Mouse (Mus musculus) embryonic fibroblast, embryonic 13.5 days (primary cell): Measurements from ENCODE around the gene Tma7. TPM values are rescaled to one million over a fixed set of nuclear protein-coding genes. Genes with fewer than 3 reads are reported as not detected.

Source experiments
- H3K27ac ChIP-seq: 2 replicates; pipeline ENCODE4 v1.5.1; 2012; ENCODE audit warnings: low read length, control low read depth, inconsistent platforms; ENCODE audit not compliant: insufficient read depth
- H3K4me1 ChIP-seq: 2 replicates; pipeline ENCODE4 v1.6.1; 2011; ENCODE audit warnings: low read length; ENCODE audit not compliant: control insufficient read depth, insufficient read depth
- H3K4me3 ChIP-seq: 2 replicates; pipeline ENCODE4 v1.5.1; 2011; ENCODE audit warnings: mild to moderate bottlenecking, control low read depth, low read length; ENCODE audit not compliant: insufficient read depth
- CTCF ChIP-seq: IDR thresholded peaks from 2 replicates; pipeline ENCODE4 v1.5.1; 2011; ENCODE audit warnings: mild to moderate bottlenecking, control low read depth, low read length, moderate library complexity, borderline replicate concordance; ENCODE audit not compliant: insufficient read depth
- POLR2A ChIP-seq: IDR thresholded peaks from 2 replicates; pipeline ENCODE4 v1.6.1; 2011; ENCODE audit warnings: low read depth, mild to moderate bottlenecking, control low read depth, low read length, moderate library complexity
- polyA plus RNA-seq: library from polyadenylated mRNA; stranded (reverse); fragments of >200 nt; gene quantifications from 2 replicates; pipeline ENCODE4 v1.2.4, GENCODE M21; 2011; ENCODE audit warnings: low read depth; ENCODE audit not compliant: missing spikeins, insufficient read length

Tma7 gene
- polyA plus RNA-seq, 1 experiment: 552 TPM

DNA sequence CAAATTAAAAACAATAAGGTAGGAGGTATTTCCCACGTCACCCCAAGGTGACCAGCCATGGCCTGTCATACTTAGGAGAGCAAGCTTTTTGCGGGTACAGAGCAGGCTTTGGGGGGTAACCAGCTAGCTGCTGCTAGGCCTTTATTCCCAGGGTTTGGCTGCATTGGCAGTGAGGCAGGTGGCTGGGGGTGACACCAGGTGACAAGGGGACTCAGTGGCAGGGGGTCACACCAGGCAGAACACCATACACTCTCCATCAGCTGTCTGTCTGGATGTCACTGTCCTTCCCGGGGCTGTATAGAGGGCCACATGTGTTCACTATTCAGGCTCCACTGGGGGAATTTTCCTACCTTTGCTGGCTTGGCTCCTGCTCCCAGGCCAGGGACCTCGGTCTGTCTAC is 25.5 kb downstream of the Tma7 start:
- TF ChIP-seq POLR2A (no peak), CTCF (no peak)
- Histone ChIP-seq H3K4me3 (no peak overlapping the region), H3K4me1 (peaks cover 15% of the 10 kb centered on the region), H3K27ac (no peak overlapping the region)

DNA sequence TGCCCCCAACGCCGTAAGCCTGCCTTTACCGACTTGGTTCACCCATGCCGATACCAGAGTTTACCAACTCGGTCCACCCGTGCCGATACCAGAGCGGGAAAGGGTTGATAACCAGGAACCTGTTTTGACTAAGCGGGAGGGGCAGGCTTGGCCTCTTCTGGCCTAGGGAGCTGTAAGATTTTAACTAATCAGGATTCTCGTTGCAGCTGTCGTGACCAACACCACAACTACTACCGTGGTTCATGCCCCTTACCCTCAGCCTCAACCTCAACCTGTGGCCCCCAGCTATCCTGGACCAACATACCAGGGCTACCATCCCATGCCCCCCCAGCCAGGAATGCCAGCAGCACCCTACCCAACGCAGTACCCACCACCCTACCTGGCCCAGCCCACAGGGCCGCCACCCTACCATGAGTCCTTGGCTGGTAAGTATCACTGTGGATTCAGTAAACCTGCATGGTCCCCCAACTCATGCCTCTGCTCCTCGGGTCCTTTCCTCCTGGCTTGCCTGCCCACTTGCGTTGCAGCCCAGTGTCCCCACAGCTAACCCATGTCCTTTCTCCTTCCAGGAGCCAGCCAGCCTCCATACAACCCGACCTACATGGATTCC is 26.2 kb downstream of the Tma7 start:
- H3K4me3 ChIP-seq: no peak overlapping the region
- TF ChIP-seq CTCF (no peak), POLR2A (no peak)
- peaks cover 15% of the 10 kb centered on the region for H3K4me1 ChIP-seq
- H3K27ac ChIP-seq: no peak overlapping the region

DNA sequence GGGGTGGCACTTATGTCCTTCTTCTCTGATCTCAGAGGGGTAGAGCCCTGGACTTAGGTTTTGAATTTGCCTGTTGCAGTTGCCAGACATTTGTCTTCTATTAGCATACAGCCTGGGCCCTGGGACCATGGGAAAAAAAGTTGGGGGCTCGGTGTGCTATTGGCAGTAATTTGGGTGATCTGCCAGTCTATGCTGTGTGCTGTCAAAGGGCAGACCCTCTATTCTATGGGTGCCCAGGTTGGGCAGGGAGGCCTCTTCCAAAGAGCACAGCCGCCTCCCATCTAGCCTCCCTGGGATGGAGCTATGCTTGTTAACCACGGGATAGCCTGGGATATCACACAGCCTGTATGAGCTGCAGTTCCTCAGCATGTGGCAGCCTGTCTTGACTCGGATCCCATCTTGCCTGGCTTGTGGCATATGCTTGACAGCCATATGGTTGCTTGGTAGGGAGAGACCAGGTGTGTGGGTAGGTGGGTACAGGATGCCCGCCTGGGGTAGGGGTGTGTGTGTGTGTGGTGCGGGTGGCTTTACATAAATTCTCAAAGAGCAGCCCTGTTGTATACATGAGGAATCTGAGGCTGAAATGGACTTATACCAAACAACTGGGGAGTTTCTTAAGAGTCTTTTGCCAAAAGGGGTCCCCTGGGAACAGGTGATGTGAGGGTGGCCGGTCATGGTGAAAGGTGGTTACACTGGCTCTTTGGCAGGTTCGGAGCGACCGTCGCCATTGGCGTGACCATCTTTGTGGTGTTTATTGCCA is 26.9 kb downstream of the Tma7 start:
- Histone ChIP-seq H3K27ac (peak overlapping the region; percentile 29), H3K4me3 (peak overlapping the region; percentile 25)

DNA sequence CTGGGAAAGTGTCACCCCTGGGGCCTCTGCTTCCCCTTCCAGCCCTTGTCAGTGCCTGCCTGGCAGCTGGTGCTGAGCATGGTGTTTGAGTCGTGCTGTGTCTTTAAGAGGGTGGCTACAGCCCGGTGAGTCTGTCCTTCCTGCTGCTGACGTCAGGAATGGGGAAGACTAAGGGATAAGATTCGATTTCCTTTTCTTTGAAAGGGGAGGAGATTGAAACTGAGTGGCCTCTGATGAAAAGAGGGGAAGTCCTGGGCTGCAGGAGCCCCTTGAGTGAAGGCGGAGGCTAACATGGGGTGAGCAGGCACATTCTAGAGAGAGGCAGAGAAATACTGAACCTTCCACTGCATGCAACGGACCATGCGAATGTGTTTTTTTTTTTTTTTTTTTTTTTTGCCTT is 27.7 kb downstream of the Tma7 start:
- TF ChIP-seq POLR2A (peak; percentile 84), CTCF (no peak)
- Histone ChIP-seq H3K4me3 (peak overlapping the region; percentile 25), H3K27ac (peak overlapping the region; percentile 55), H3K4me1 (peaks cover 8% of the 10 kb centered on the region; the same call in 1 of the 2 replicates)

More for the DNA sequence above, 26.9 kb downstream of the Tma7 start:
- no peak for TF ChIP-seq POLR2A
- TF ChIP-seq CTCF: no peak
- H3K4me1 ChIP-seq: peaks cover 15% of the 10 kb centered on the region

DNA sequence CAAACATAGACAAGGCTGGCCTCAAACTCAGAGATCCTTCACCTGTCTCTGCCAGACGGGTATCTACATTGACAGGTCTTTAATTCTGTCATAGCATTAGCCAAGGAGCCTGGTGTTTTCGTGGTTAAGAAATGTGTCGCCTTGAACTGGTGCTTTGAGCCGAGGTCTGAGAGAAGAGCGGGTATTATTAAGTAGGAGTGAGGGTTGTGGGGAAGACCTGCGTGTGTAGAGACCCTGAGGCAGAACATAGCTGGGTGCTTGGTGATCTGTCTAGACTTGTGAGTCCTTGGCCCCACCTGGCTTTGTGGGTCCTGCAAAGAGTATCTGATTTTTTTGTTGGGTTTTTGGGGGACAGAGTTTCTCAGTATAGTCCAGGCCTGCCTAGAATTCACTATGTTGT is 28.5 kb downstream of the Tma7 start:
- H3K27ac ChIP-seq: no peak overlapping the region; the same call in 1 of the 2 replicates
- TF ChIP-seq POLR2A (no peak), CTCF (no peak)
- no peak overlapping the region for H3K4me3 ChIP-seq
- peaks cover 8% of the 10 kb centered on the region; the same call in 1 of the 2 replicates for H3K4me1 ChIP-seq

DNA sequence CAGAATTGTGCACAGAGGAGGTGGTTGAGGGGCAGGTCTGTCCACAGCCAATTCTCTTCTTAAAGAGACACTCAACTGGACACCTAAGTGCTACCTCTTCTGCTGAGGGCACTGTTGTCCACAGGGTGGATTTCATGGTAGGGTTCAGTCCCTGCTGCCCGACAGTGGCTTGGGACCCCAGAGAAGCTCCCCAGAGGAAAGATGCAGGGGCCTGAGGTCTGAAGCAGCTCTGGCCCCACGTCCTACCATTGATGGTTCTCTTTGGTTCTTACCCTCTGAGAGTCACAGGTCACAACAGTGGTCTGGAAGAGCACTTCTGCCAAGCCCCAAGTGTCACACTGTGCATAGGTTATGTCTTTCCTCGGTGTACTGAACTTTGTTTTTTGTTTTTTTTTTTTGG is 29.0 kb downstream of the Tma7 start:
- Histone ChIP-seq H3K4me1 (peaks cover 6% of the 10 kb centered on the region; the same call in 1 of the 2 replicates), H3K27ac (no peak overlapping the region), H3K4me3 (no peak overlapping the region)
- TF ChIP-seq POLR2A (no peak), CTCF (no peak)

DNA sequence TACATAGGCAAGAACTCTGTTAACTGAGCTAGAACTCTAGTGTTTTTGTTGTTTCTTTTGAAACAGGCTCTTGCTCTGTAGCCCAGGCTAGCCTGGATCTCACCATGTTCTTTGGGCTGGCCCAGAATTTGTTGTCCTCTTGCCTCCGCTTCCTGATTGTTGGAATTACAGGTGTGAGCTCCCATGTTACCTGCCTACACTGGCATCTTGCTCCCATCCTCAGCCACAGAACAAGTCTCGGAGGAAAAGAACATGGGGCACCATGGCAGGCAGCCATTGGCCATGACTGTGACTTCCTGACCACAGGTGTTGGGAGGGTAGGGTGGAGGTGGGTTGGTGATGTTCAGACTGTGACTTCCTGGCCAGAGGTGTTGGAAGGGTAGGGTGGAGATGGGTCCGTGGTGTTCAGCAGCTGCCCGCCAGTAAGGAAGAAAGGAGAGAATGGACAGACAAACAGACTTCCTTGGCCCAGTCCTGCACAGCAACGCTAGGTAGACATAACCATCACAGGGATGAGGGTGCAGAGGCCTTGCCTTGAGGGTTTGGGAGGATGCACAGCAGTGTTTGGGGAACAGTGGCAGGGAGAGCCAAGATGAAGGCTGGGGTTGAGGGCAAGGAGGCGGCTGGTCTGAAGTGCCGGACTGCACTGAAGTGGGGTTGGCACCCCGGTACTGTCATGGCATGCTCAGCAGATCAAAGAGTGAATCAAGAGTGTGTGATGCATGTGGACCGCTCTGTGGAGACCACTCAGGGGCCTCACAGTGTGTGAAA is 29.7 kb downstream of the Tma7 start:
- Histone ChIP-seq H3K27ac (no peak overlapping the region), H3K4me1 (peaks cover 3% of the 10 kb centered on the region; the same call in 1 of the 2 replicates), H3K4me3 (no peak overlapping the region)
- no peak for TF ChIP-seq CTCF
- TF ChIP-seq POLR2A: no peak

DNA sequence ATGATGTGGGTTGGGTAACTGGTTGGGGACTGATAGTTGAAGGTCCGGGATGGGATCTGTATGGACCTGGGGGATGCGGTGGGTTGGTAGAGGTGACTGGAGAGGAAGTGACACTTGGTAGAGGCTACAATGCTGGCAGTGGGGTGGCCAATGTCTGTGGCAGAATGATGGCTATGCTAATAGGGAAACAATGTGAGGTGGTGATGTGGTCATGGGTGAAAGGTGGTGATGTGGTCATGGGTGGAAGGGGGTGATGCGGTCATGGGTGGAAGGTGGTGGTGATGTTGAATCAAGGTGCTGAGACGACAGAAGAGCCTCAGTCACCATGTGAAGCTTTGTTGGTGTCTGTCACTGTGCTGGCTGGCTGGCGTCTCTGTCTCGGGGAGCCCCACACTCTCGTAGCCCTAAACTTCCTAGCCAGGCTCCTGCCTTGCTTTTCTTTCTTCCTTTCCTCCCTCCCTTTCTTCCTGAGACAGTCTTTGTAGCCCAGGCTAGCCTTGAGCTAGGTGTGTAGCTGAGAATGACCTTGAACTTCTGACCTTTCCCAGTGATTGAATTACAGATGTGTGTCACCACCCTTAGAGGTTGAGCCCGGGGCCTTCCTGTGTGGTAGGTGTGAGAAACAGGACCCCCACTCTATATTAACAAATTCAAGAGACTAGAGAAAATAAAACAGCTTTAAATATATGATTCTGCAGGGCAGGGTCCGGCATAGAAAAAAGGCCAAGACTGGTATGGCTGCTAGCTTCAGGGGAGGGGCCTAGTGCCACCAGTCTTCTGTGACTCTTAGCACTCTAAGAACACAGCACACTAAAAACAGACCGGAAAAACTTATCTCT is 30.5 kb downstream of the Tma7 start:
- H3K4me1 ChIP-seq: peaks cover 2% of the 10 kb centered on the region; the same call in 1 of the 2 replicates
- TF ChIP-seq CTCF (no peak), POLR2A (no peak)
- no peak overlapping the region for H3K4me3 ChIP-seq
- H3K27ac ChIP-seq: no peak overlapping the region

DNA sequence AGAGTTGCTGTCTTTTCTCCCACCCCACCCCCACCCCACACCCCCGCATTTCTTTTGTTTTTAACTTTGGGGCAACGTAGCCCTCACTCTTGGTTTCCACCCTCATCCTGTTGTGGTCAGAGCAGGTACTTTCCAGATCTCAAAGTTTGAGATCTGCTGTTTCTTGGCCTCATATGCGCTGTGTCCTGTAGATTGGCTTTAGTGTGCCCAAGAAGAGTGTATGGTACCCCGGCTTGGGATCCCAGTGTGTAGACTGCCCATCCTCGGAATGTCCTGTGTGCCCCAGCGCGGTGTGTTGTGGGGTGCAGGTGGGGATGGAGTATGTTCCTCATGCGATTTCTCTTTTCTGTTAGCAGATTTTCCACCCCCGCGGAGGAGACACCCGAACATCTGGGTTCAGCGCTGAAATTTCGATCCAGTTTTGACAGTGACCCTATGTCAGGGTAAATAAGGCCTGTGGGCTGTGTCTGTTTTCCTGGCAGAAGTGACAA is 31.3 kb downstream of the Tma7 start:
- H3K4me1 ChIP-seq: peaks cover 2% of the 10 kb centered on the region; the same call in 1 of the 2 replicates
- TF ChIP-seq CTCF (no peak), POLR2A (no peak)
- H3K27ac ChIP-seq: no peak overlapping the region
- no peak overlapping the region for H3K4me3 ChIP-seq
